Mouse (Mus musculus) spleen, adult 18-20 months (tissue): ENCODE results near the gene Bcl11b.
A peak's percentile ranks its signal among the peaks of the same experiment; 100 is the strongest.

Experiments used
- DNase-seq, 2 experiments: peaks; one replicate each; pipeline ENCODE4 v3.0.0; 2022; ENCODE audit warnings: mixed read lengths in 2 of 2

Gene Bcl11b

GRCm38 (mm10) chr12:108003483-108003882, at the start of gene Bcl11b:
Gene Bcl11b (minus strand): TSS chr12:108003602.
- no peak for DNase-seq

DNA sequence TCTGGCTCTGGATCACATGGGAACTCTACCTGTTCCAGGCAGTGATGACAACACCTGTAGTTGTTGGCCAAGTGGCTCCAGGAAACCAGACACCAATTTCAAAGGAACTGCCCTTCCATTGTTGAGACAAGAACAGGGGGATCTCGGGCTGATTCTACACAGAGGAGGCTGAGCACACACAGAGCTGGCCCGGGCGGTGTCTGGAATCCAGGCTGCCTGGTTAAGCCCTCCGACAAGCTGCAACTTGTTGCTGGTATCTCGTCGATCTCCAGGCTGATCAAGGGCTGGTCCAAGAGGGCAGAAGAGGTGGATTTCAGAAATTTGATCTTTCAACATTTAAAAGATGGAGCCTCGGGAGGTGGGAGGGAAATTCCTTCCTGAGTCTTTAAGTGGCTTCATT, 47.6 kb upstream of the Bcl11b start:
- DNase-seq, result no peak

DNA sequence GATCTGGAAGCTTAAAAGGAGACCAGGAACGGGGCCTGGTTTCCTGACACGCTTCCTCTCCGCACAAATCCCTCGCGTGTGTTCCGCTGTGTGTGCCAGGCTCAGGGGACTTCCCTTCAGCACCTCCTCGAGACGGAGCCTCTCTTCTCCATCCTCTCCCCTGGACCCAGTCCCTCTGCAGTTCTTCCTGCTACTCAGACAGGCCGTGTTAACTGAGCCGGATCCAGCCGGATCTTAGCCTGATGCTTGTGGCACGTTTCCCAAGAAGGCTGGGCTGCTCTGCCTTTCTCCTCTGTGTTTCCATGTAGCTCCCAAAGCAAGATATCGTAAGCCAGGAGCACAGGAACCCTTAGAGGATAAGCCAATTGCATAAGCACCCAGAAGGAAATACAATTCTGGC, 46.2 kb upstream of the Bcl11b start:
- no peak for DNase-seq

- no peak for DNase-seq
Measured at GRCm38 (mm10) chr12:108042239-108042571, 38.8 kb upstream of the Bcl11b start.

GRCm38 (mm10) chr12:108041571-108042238, 38.3 kb upstream of the Bcl11b start:
- peak in 1 of 2 experiments; percentile 51 for DNase-seq

GRCm38 (mm10) chr12:108037446-108037845, 34.0 kb upstream of the Bcl11b start:
- no peak for DNase-seq

DNA sequence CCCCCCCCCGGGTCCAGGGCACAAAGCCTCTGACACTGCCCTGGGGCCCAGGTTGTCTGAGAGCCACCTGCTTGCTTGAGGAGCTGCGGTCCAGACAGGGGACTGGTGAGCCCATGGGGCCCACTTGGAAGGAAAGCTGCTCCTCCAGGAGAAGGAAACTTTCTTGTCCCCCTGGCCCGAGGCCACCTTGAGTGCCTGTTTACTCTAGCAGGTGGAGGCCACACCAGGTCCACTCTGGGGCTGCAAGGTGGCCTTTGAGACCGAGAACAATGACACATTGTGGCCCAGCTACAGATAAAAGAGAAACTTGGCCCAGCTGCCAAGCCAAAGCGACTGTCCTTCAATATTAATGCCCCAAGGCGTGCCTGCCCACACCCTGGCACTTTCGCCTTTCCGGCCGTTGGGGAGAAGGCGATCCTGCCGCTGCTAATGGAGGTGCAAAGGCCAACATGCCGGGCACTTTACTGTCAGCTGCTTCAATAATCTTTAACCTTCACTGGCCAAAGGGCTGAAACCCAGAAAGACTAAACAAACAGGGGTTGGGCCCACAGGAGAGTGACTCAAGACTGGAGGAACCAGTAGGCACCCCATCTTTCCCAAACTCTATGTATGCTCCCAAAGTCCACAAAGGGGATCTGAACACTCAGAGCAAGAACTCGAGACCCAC, 32.1 kb upstream of the Bcl11b start:
- DNase-seq, result no peak

DNA sequence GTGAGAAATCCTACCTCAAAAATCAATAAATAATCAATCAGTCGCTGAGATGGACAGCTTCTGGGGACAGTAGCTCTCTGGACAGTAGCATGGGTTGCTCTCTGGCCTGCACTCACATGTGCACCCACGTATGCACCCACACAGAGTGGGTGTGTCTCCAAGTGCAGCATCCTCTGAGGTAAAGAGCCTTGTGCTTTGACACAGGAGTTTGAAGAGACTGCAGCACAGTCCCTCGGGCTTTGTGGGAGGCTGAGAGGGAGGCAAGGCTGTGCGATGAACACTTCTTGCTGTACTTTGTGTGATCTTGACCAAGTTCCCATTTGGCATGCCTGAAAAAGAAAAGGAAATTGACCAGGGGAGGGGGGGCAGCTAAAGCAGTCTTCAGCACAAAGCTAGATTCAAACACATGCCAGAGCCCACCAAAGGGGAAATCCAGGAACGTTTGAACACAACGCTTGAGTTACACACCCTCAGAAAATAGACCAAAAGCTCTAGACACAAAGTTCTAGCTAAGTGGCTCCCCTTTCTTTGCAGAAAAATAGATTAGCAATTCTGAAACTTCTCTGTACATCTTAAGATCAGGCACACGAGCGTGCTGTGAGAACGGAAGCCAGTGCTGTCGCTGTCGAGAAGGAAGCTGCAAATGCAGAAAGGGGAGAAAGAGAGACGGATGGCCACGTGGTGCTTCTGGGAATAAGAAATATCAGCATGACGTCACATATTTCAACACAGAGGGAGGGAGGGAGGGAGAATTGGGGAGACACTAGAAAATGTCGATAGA, 19.6 kb upstream of the Bcl11b start:
- no peak for DNase-seq

GRCm38 (mm10) chr12:108012003-108012402, 8.6 kb upstream of the Bcl11b start:
- no peak for DNase-seq

- DNase-seq, result no peak
Measured at GRCm38 (mm10) chr12:108010346-108010745, 6.9 kb upstream of the Bcl11b start.

DNA sequence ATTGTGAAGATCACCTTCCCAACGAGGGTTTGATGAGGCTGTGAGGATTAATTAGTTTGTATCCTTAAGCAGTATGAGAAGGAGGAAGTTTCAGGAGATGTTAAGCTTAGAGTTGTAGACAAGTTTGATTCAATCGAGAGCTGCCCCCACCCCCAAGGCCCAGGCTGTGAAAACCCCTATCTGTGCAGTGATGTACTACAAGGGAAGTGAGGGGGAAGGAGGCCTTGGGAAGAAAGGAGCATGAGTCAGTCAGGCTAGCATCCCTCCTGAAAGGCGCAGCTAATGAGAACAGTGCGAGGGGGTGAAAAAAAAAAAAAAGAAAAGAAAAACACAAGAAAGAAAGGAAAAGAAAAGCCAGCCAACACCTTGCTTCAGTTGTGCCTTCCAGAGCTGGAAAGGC, 5.8 kb upstream of the Bcl11b start:
- no peak for DNase-seq

DNA sequence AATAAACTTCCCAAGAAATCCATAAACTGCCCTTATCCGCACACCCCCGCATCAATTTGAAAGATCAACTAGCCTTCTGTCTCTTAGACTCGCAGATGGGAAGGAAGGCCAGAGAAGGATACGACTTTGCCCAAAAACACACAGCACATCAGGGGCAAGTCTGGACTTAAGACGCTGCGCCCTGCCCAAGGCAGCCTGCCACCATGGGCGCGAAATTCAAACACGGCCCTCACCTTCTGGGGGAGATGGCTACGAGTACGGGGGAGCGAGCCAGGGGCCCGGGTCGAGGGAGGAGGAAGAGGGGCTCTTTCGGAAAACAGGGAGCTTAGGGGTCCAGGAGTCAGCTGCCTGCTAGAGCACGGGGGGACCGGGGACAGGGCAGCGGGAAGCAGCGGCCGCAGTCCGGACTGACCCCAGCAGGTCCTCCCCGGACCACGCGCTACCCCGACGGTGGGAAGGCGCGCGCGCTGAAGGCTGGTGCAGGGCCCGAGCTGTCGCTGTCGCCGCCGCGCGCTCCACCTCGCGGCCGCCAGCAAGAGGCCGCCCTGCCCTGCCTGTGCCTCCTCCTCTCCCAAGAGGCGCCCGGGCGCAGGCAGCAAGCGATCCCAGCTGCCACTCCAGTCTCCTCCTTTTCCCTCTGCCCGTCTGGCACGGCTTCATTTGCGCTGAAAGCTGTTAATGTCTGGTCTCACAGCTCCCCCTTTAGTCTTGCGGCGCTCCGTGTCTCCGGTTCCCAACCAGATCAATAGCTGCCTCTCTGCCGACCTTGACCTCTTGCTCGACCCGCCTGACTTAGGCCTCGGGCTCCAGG, 2.6 kb upstream of the Bcl11b start:
- no peak for DNase-seq

- no peak for DNase-seq
Measured at GRCm38 (mm10) chr12:108005488-108005800, 2.0 kb upstream of the Bcl11b start.

- DNase-seq, result no peak
Measured at GRCm38 (mm10) chr12:108004701-108005487, 1.5 kb upstream of the Bcl11b start.

DNA sequence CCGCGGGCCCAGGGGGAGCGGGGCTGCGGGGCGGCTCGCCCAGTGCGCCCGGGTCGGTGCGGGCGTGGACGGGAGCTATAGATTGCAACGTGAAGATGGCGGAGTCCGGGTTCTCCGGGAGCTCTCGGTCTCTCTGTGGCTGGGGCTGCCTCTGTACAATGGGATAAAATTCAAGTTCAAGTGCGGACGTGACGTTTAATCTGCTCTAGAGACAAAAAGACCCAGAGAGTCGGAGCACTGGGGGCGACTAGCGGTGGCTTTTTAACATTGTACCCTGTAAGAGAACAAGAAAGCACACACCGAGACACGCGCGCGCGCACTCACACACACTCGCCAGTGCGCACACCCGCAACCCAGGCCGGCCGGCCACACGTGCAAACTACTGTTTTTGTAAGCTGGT, 526 bp upstream of the Bcl11b start:
- DNase-seq, result peak; percentile 21 to 30

- no peak for DNase-seq
Measured at GRCm38 (mm10) chr12:108002436-108003189, 789 bp downstream of the Bcl11b start.

DNA sequence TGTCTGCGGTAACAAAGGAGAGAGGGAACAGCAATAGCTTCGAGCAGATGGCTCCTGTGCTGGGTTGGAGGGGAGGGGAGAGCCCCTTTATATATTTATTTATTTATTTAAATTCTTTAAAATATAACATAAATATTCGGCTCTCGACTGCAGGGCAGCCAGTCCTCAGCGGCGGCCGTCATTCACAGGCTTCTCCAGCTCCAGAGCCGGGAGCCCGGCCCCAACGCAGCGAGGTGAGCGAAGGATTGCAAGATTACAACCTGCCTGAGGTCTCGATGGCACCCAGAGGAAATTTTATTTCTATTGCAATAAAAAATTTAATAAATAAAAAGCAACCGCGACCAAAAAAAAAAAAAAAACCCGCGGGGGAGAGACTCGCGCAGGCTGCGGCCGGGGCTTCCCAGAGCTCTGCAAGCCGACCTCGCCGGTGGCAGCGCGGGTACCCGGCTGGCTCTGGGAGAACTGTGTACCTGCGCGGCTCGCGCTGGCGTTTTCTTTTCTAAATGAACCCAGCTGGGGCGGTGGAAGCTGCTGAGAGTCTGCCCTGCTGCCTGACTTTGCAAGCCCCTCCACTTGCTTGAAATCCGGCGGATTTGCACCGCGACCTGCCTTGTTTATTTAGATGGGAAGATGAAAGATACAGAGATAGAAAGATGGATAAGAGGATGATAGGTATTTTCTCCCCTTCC, 1.6 kb downstream of the Bcl11b start:
- DNase-seq, result no peak

DNA sequence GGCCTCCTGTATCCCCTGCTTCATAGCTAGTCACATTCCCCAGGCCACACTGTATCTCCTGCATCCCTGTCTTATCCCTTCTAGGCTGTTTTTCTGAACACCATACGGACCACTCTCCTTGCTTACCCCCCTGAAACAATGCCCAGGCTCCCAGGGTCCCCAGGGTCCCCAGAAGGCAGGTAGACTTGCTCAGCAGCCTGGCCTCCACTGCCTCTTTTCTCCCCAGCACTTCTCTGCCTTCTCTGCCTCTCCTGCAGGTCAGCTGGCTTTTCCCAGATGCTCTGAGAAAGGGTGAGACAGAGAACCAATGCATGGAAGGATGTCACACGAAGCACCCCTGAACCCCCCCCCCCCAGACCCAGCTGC, 2.7 kb downstream of the Bcl11b start:
- DNase-seq, result no peak

DNA sequence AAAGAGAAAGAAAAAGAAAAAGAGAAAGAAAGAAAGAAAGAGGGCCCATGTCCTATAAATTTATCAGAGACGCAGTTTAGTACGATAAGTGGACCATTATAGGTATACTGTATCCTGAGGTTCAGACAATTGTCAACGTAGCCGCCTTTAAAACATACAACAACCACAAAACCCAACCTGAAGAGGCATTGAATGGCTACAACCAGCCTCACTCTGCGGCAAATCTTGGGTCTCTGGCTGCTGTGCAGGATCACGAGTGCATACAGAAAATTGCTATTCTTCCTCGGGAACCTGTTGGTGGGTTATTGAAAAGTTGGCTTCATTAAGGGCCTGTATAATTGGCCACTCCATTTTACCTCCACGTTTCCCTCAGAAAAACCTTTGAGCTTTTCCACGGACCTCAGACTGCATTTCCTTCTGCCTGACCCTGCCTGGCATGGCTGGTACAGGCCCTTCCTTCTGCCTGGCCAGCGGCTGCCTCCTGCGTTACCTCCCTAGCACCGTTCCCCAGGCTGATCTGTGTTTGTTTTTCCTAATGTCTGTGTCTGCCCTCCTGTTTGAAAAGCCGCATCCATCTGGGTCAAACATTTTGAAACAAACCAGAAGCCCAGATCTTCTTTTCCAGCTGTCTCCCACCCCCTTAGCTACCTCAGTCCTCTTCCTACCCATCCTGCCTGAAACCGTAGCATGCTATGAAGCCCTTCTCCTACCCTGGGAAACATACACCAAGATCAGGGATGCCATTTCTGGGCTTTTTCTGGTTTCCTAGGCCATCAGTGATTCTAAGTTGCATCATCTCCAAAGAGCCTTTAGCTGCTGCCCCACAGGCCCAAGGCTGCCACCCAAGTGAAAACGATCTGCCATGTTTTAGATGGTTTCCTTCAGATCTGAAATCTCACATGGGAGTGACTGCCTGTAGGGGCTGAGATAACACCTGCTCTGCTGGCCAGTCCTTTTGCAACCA, 3.4 kb downstream of the Bcl11b start:
- no peak for DNase-seq

- peak; percentile 32 to 46 for DNase-seq
Measured at GRCm38 (mm10) chr12:107998746-107999145, 4.7 kb downstream of the Bcl11b start.
